Mouse (Mus musculus) brain, embryonic 14.5 days (tissue): ENCODE measurements at regions not wholly inside any gene's neighbourhood (a gene's known extent, or its start where the extent isn't known, plus 50 kb on each side); places are given as distances from the start of the nearest gene placed in this dataset.

Experiments
- DNase-seq: peaks from one replicate; pipeline ENCODE4 v3.0.0-alpha.2; 2011; ENCODE audit warnings: low read depth
- CTCF ChIP-seq: fragments of 200-500 bp; IDR thresholded peaks from 2 replicates; pipeline ENCODE4 v1.5.1; 2012; ENCODE audit warnings: inconsistent platforms, mild to moderate bottlenecking, moderate library complexity, borderline replicate concordance; ENCODE audit not compliant: insufficient read depth, insufficient read length; ENCODE audit errors: extremely low read depth
- POLR2A ChIP-seq: fragments of 200-500 bp; IDR thresholded peaks from 2 replicates; pipeline ENCODE4 v1.6.1; 2012; ENCODE audit warnings: mild to moderate bottlenecking, inconsistent platforms, borderline replicate concordance; ENCODE audit not compliant: poor library complexity, insufficient read depth, insufficient read length, severe bottlenecking; ENCODE audit errors: extremely low read depth

DNA sequence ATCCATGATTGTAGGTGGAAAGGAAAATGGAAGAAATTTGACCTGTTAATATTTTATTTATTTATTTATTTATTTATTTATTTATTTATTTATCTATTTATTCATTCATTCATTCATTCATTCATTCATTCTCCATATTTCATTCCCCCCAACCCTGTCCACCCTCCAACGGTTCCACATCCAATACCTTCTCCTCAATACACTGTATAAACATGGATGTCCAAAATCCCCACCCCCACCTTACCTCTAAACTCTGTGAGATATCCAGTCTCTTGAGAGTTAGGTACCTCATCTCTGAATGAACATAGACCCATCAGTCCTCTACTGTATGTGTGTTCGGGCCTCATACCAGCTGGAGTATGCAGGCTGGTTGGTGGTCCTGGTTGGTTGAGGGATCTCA lies 212.2 kb downstream of the Cdh7 start:
- no peak for TF ChIP-seq CTCF
- TF ChIP-seq POLR2A: no peak
- DNase-seq: no peak

DNA sequence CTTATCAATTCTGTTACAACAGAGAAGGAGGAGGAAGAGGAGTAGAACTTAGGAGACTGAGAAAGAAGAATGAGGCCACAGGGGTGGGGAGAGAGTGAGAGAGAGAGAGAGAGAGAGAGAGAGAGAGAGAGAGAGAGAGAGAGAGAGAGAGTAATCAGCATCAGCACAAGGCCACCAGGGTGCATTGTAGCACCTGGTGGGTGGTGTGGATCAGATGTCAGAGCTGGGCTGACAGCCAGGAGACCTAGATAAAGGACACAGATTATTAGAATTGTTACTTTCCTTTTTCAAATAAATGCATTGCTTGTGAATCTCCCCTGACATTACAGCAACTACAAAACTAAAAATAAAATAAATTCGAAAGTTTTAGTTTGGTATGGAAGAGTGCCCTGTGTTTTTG lies 233.7 kb downstream of the Cdh7 start:
- TF ChIP-seq CTCF (no peak), POLR2A (no peak)
- no peak for DNase-seq

DNA sequence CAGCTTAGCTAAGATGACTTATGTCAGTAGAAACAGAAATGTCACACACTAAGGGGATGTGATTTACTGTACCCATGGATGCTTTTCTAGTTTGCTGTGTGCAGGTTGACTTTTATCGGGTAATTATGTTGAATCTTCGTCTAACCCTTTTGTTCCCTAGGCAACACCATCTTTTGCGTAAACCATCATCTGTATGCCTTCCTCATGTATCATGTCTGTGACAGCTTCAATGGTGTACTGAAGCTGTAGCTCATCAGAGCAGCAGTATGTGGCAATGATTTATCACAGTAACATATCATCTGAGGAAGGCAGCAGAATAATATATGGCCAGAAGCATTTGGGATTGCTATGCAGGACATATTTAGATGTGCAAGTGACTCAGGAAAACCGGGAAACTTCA lies 264.0 kb downstream of the Cdh7 start:
- DNase-seq: peak; percentile 29
- TF ChIP-seq CTCF (no peak), POLR2A (no peak)
